Mouse (Mus musculus) frontal cortex, postnatal 14 days (tissue): Measurements from ENCODE around the gene Rad9a.
A peak's percentile ranks its signal among the peaks of the same experiment; 100 is the strongest.

ENCODE experiments used
- DNase-seq, 2 experiments: peaks; one replicate each; pipeline ENCODE4 v3.0.0; 2022; ENCODE audit warnings: low spot score in 2 of 2

Rad9a gene

GRCm38 (mm10) chr19:4218293-4218692 lies 16.8 kb upstream of the Rad9a start:
- DNase-seq = no peak

GRCm38 (mm10) chr19:4217855-4218254 lies 16.4 kb upstream of the Rad9a start:
- no peak for DNase-seq

GRCm38 (mm10) chr19:4217140-4217539 lies 15.7 kb upstream of the Rad9a start:
- no peak for DNase-seq

- no peak for DNase-seq
Observed at GRCm38 (mm10) chr19:4216041-4216685, 14.7 kb upstream of the Rad9a start.

- no peak for DNase-seq
Observed at GRCm38 (mm10) chr19:4215451-4215840, 14.0 kb upstream of the Rad9a start.

GRCm38 (mm10) chr19:4214771-4215450 lies 13.4 kb upstream of the Rad9a start:
- DNase-seq = no peak

- no peak for DNase-seq
Observed at GRCm38 (mm10) chr19:4214071-4214770, 12.8 kb upstream of the Rad9a start, which contains the start of the genes Clcf1 and AC109138.7. TSS of gene Clcf1 (plus strand) at chr19:4214238. TSS of gene AC109138.7 (plus strand) at chr19:4214357.

- DNase-seq = no peak
Observed at GRCm38 (mm10) chr19:4213524-4213974, 12.1 kb upstream of the Rad9a start.

- DNase-seq = no peak
Observed at GRCm38 (mm10) chr19:4211891-4212588, 10.6 kb upstream of the Rad9a start.

- no peak for DNase-seq
Observed at GRCm38 (mm10) chr19:4208563-4208962, 7.1 kb upstream of the Rad9a start.

- peak in 1 of 2 experiments; percentile 49 for DNase-seq
Observed at GRCm38 (mm10) chr19:4206971-4207370, 5.5 kb upstream of the Rad9a start.

- no peak for DNase-seq
Observed at GRCm38 (mm10) chr19:4204889-4205288, 3.4 kb upstream of the Rad9a start.

GRCm38 (mm10) chr19:4203604-4204326 lies 2.3 kb upstream of the Rad9a start:
- DNase-seq = no peak

- DNase-seq = no peak
Observed at GRCm38 (mm10) chr19:4203148-4203547, 1.7 kb upstream of the Rad9a start.

- DNase-seq = no peak
Observed at GRCm38 (mm10) chr19:4202149-4202548, 687 bp upstream of the Rad9a start.

GRCm38 (mm10) chr19:4197180-4197579 lies 4.3 kb downstream of the Rad9a start:
- no peak for DNase-seq

- no peak for DNase-seq
Observed at GRCm38 (mm10) chr19:4196548-4196947, 4.9 kb downstream of the Rad9a start.

- no peak for DNase-seq
Observed at GRCm38 (mm10) chr19:4196048-4196447, 5.4 kb downstream of the Rad9a start.

GRCm38 (mm10) chr19:4194776-4195650 lies 6.4 kb downstream of the Rad9a start:
- no peak for DNase-seq

GRCm38 (mm10) chr19:4194021-4194724 lies 7.3 kb downstream of the Rad9a start:
- DNase-seq = no peak
